Mouse (Mus musculus) hindbrain, embryonic 13.5 days (tissue): ENCODE data around the gene Dmpk. TPM values are rescaled to one million over a fixed set of nuclear protein-coding genes. Genes with fewer than 3 reads are reported as not detected.
A peak's percentile ranks its signal among the peaks of the same experiment; 100 is the strongest.

ENCODE experiments used
- ATAC-seq: fragments of 200-750 bp; cut with Nextera tagmentation; 2 replicates; pipeline ENCODE4 v1.8.0; 2017; ENCODE audit warnings: moderate TSS enrichment; ENCODE audit not compliant: low FRiP score
- H3K27ac ChIP-seq: fragments of 300-500 bp; sonication (generic); 2 replicates; pipeline ENCODE4 v1.5.1; 2015; ENCODE audit warnings: inconsistent platforms, mild to moderate bottlenecking, moderate library complexity
- H3K27me3 ChIP-seq: fragments of 300-500 bp; sonication (generic); 2 replicates; pipeline ENCODE4 v1.6.1; 2015; ENCODE audit warnings: mild to moderate bottlenecking, inconsistent platforms
- H3K36me3 ChIP-seq: fragments of 300-500 bp; sonication (generic); 2 replicates; pipeline ENCODE4 v1.6.1; 2015; ENCODE audit warnings: mild to moderate bottlenecking, inconsistent platforms
- H3K4me1 ChIP-seq: fragments of 300-500 bp; sonication (generic); replicated peaks from 2 replicates; pipeline ENCODE4 v1.6.1; 2015; ENCODE audit warnings: inconsistent platforms
- H3K4me2 ChIP-seq: fragments of 300-500 bp; sonication (generic); 2 replicates; pipeline ENCODE4 v1.6.1; 2015; ENCODE audit warnings: inconsistent platforms, mild to moderate bottlenecking, moderate library complexity
- H3K4me3 ChIP-seq: fragments of 300-500 bp; sonication (generic); 2 replicates; pipeline ENCODE4 v1.5.1; 2015; ENCODE audit warnings: mild to moderate bottlenecking, inconsistent platforms
- H3K9ac ChIP-seq: fragments of 300-500 bp; sonication (generic); 2 replicates; pipeline ENCODE4 v1.6.1; 2015; ENCODE audit warnings: mild to moderate bottlenecking, inconsistent platforms
- H3K9me3 ChIP-seq: fragments of 300-500 bp; sonication (generic); 2 replicates; pipeline ENCODE4 v1.6.1; 2016; ENCODE audit warnings: inconsistent platforms
- WGBS: fragments of 180-500 bp; shearing (Covaris S2); methylation state at CpG from one replicate; pipeline ENCODE4 v1.1.7; 2015; 5-methylcytosine and 5-hydroxymethylcytosine counted together
- polyA plus RNA-seq: library from polyadenylated mRNA; unstranded; fragments of >200 nt; fragmentation: Nextera tagmentation; extraction: Ambion mirVana; gene quantifications from 2 replicates; pipeline ENCODE4 v1.2.1, GENCODE M21; 2015

Gene Dmpk
- polyA plus RNA-seq, result 9.4 and 11.6 TPM in 2 replicates

- peaks cover 50% of the 10 kb centered on the region for H3K4me1 ChIP-seq
- H3K4me2 ChIP-seq, result no peak within 1 kb of the TSS
- peaks cover 8% of the 10 kb centered on the region for H3K27me3 ChIP-seq
- no peak within 1 kb of the TSS for H3K4me3 ChIP-seq
- H3K27ac ChIP-seq, result no peak within 1 kb of the TSS
- no peak within 1 kb of the TSS for H3K9ac ChIP-seq
- 51% methylated on average over 10 of the region's 10 CpGs for WGBS
- peaks cover 78% of the 10 kb centered on the region for H3K36me3 ChIP-seq
- no peaks in the 10 kb centered on the region for H3K9me3 ChIP-seq
- ATAC-seq, result no peak
Observed at GRCm38 (mm10) chr7:19083701-19084100, at the start of gene Dmpk. TSS of gene Dmpk (plus strand) at chr7:19083849.

- Histone ChIP-seq H3K36me3 (peaks cover 100% of the 10 kb centered on the region), H3K9ac (no peak overlapping the region), H3K4me1 (no peaks in the 10 kb centered on the region), H3K4me3 (no peak overlapping the region), H3K4me2 (no peak overlapping the region), H3K27me3 (no peaks in the 10 kb centered on the region), H3K27ac (no peak overlapping the region), H3K9me3 (no peaks in the 10 kb centered on the region)
- 97% methylated on average over 6 of the region's 6 CpGs for WGBS
- no peak for ATAC-seq
Observed at GRCm38 (mm10) chr7:19044616-19045015, 39.0 kb upstream of the Dmpk start.

- Histone ChIP-seq H3K4me2 (no peak overlapping the region), H3K9ac (no peak overlapping the region), H3K27ac (no peak overlapping the region), H3K4me3 (no peak overlapping the region), H3K4me1 (no peaks in the 10 kb centered on the region), H3K36me3 (peaks cover 99% of the 10 kb centered on the region), H3K9me3 (no peaks in the 10 kb centered on the region), H3K27me3 (no peaks in the 10 kb centered on the region)
- ATAC-seq, result no peak
- 94% methylated on average over 11 of the region's 11 CpGs for WGBS
Observed at GRCm38 (mm10) chr7:19046286-19047069, 37.2 kb upstream of the Dmpk start.

- H3K9ac ChIP-seq, result no peak overlapping the region
- peaks cover 97% of the 10 kb centered on the region for H3K36me3 ChIP-seq
- no peaks in the 10 kb centered on the region for H3K4me1 ChIP-seq
- H3K27ac ChIP-seq, result no peak overlapping the region
- H3K27me3 ChIP-seq, result no peaks in the 10 kb centered on the region
- no peak for ATAC-seq
- no peaks in the 10 kb centered on the region for H3K9me3 ChIP-seq
- WGBS, result 91% methylated on average over 14 of the region's 14 CpGs
- H3K4me2 ChIP-seq, result no peak overlapping the region
- no peak overlapping the region for H3K4me3 ChIP-seq
Observed at GRCm38 (mm10) chr7:19048006-19048527, 35.6 kb upstream of the Dmpk start.

GRCm38 (mm10) chr7:19049252-19049651 is 34.4 kb upstream of the Dmpk start:
- WGBS, result 91% methylated on average over 5 of the region's 5 CpGs
- no peak for ATAC-seq

GRCm38 (mm10) chr7:19050172-19050571 is 33.5 kb upstream of the Dmpk start:
- Histone ChIP-seq H3K27ac (no peak overlapping the region), H3K27me3 (no peaks in the 10 kb centered on the region), H3K4me2 (no peak overlapping the region), H3K9me3 (no peaks in the 10 kb centered on the region), H3K4me1 (peaks cover 14% of the 10 kb centered on the region), H3K36me3 (peaks cover 80% of the 10 kb centered on the region), H3K4me3 (no peak overlapping the region), H3K9ac (no peak overlapping the region)
- 92% methylated on average over 8 of the region's 8 CpGs for WGBS
- ATAC-seq, result no peak

More at GRCm38 (mm10) chr7:19049252-19049651, 34.4 kb upstream of the Dmpk start:
- H3K9me3 ChIP-seq, result no peaks in the 10 kb centered on the region
- no peak overlapping the region for H3K9ac ChIP-seq
- peaks cover 87% of the 10 kb centered on the region for H3K36me3 ChIP-seq
- no peaks in the 10 kb centered on the region for H3K27me3 ChIP-seq
- H3K4me2 ChIP-seq, result no peak overlapping the region
- H3K4me1 ChIP-seq, result peaks cover 5% of the 10 kb centered on the region
- H3K4me3 ChIP-seq, result no peak overlapping the region
- H3K27ac ChIP-seq, result no peak overlapping the region

- WGBS, result 70% methylated on average over 4 of the region's 4 CpGs
- Histone ChIP-seq H3K27me3 (no peaks in the 10 kb centered on the region), H3K36me3 (peaks cover 76% of the 10 kb centered on the region), H3K4me1 (peaks cover 16% of the 10 kb centered on the region), H3K4me2 (no peak overlapping the region), H3K9me3 (no peaks in the 10 kb centered on the region), H3K4me3 (no peak overlapping the region), H3K9ac (no peak overlapping the region), H3K27ac (no peak overlapping the region)
- ATAC-seq, result no peak
Observed at GRCm38 (mm10) chr7:19051161-19051560, 32.5 kb upstream of the Dmpk start.

- no peaks in the 10 kb centered on the region for H3K9me3 ChIP-seq
Observed at GRCm38 (mm10) chr7:19052345-19053135, 31.1 kb upstream of the Dmpk start.

GRCm38 (mm10) chr7:19053136-19053532 is 30.5 kb upstream of the Dmpk start:
- no peak overlapping the region for H3K27ac ChIP-seq
- 92% methylated on average over 7 of the region's 7 CpGs for WGBS

More at GRCm38 (mm10) chr7:19052345-19053135, 31.1 kb upstream of the Dmpk start:
- H3K4me2 ChIP-seq, result no peak overlapping the region
- peaks cover 62% of the 10 kb centered on the region for H3K36me3 ChIP-seq
- H3K4me1 ChIP-seq, result peaks cover 16% of the 10 kb centered on the region
- ATAC-seq, result no peak
- WGBS, result 87% methylated on average over 15 of the region's 15 CpGs
- no peak overlapping the region for H3K9ac ChIP-seq
- H3K4me3 ChIP-seq, result no peak overlapping the region
- no peak overlapping the region for H3K27ac ChIP-seq
- H3K27me3 ChIP-seq, result no peaks in the 10 kb centered on the region

GRCm38 (mm10) chr7:19054047-19054776 is 29.4 kb upstream of the Dmpk start, which contains the start of gene Rsph6a:
TSS of gene Rsph6a (plus strand) at chr7:19054690.
- Histone ChIP-seq H3K4me3 (peak within 1 kb of the TSS; percentile 29), H3K27ac (peak within 1 kb of the TSS; percentile 35; the same call in 1 of the 2 replicates), H3K4me1 (peaks cover 16% of the 10 kb centered on the region), H3K36me3 (peaks cover 45% of the 10 kb centered on the region), H3K9me3 (no peaks in the 10 kb centered on the region), H3K4me2 (peak within 1 kb of the TSS; percentile 51), H3K9ac (peak within 1 kb of the TSS; percentile 66), H3K27me3 (no peaks in the 10 kb centered on the region)
- 19% methylated on average over 32 of the region's 33 CpGs for WGBS
- peak; percentile 58 for ATAC-seq

More at GRCm38 (mm10) chr7:19053136-19053532, 30.5 kb upstream of the Dmpk start:
- no peaks in the 10 kb centered on the region for H3K9me3 ChIP-seq
- H3K4me3 ChIP-seq, result no peak overlapping the region
- peaks cover 56% of the 10 kb centered on the region for H3K36me3 ChIP-seq
- ATAC-seq, result no peak
- H3K4me2 ChIP-seq, result no peak overlapping the region
- no peak overlapping the region for H3K9ac ChIP-seq
- peaks cover 16% of the 10 kb centered on the region for H3K4me1 ChIP-seq
- no peaks in the 10 kb centered on the region for H3K27me3 ChIP-seq

- 60% methylated on average over 9 of the region's 9 CpGs for WGBS
Observed at GRCm38 (mm10) chr7:19054777-19055076, 28.9 kb upstream of the Dmpk start.

GRCm38 (mm10) chr7:19055108-19055507 is 28.5 kb upstream of the Dmpk start:
- H3K27me3 ChIP-seq, result no peaks in the 10 kb centered on the region
- H3K4me2 ChIP-seq, result no peak overlapping the region
- H3K36me3 ChIP-seq, result peaks cover 36% of the 10 kb centered on the region
- H3K4me3 ChIP-seq, result no peak overlapping the region
- no peaks in the 10 kb centered on the region for H3K9me3 ChIP-seq
- no peak overlapping the region for H3K27ac ChIP-seq
- H3K4me1 ChIP-seq, result peaks cover 16% of the 10 kb centered on the region
- no peak for ATAC-seq
- no peak overlapping the region for H3K9ac ChIP-seq
- 93% methylated on average over 8 of the region's 8 CpGs for WGBS

More at GRCm38 (mm10) chr7:19054777-19055076, 28.9 kb upstream of the Dmpk start:
- no peaks in the 10 kb centered on the region for H3K9me3 ChIP-seq
- peak overlapping the region; percentile 29 for H3K4me3 ChIP-seq
- ATAC-seq, result peak; percentile 43; the same call in 1 of the 2 replicates
- H3K36me3 ChIP-seq, result peaks cover 40% of the 10 kb centered on the region
- H3K27me3 ChIP-seq, result no peaks in the 10 kb centered on the region
- H3K9ac ChIP-seq, result peak overlapping the region; percentile 66
- H3K27ac ChIP-seq, result no peak overlapping the region
- peak overlapping the region; percentile 51 for H3K4me2 ChIP-seq
- H3K4me1 ChIP-seq, result peaks cover 16% of the 10 kb centered on the region
